Mouse (Mus musculus): ENCODE results near the gene L3hypdh. TPM values are rescaled to one million over a fixed set of nuclear protein-coding genes. Genes with fewer than 3 reads are reported as not detected.
A peak's percentile ranks its signal among the peaks of the same experiment; 100 is the strongest.

Gene L3hypdh
- 1 to 10 TPM; 2.6 to 3.1 TPM for total RNA-seq (2021)
- long read RNA-seq, experiment 1, partial matches to known transcripts: 0 of 6 reads
- long read RNA-seq, experiment 1, other reads (novel, unspliced or antisense): 3 of 6 reads
- long read RNA-seq, experiment 2, partial matches to known transcripts: 0 of 4 reads
- long read RNA-seq, experiment 2, other reads (novel, unspliced or antisense): 0 of 4 reads

- DNase-seq (ENCODE audit: low spot score in 2 of 2): peak; percentile 98
Measured at GRCm38 (mm10) chr12:72085329-72086165, at the start of gene L3hypdh, which contains the start of gene Jkamp. Gene L3hypdh, minus strand, starts transcription at chr12:72085439. Gene Jkamp, plus strand, starts transcription at chr12:72085589.

- DNase-seq (ENCODE audit: low spot score in 2 of 2): peak in 1 of 2 experiments; percentile 24
Measured at GRCm38 (mm10) chr12:72129203-72129602, 44.0 kb upstream of the L3hypdh start.

GRCm38 (mm10) chr12:72115686-72116345, 30.6 kb upstream of the L3hypdh start:
- no peak for DNase-seq (ENCODE audit: low spot score in 2 of 2)

GRCm38 (mm10) chr12:72115126-72115525, 29.9 kb upstream of the L3hypdh start:
- no peak for DNase-seq (ENCODE audit: low spot score in 2 of 2)

DNA sequence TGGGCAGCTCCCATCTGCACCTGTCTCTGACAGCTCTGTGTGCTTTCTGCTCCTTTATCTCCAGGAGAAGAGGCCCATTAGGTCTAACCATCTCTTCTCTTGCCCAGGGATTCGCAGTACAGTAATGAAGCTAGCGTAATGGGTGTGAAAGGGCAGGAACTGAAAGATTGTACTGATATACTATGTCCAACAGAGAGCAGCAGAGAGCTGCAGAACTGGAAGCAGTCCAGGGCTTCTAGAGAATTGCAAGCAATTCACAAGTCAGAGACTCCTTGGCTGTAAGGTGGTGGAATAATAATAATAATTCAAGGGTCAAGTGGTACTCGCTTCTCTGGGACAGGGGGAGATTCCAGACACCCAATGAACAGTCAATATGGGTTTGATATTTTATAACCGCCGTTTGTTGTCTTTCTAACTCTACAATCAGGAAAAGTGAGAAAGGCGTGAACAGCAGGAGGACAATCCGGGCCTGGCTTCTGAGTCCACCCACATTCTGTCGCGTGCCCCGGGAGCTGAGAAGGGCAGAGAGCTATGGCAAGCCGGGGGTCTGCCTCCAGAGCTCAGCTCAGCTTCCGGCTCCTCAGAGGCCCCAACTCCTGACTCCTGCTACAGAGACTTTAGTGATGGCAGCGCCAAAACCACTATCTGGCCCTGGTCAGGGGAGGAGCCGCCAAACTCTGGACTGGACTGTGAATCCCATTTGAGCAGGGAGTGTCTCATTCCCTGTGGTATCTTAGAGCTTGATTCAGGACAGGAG, 19.5 kb upstream of the L3hypdh start:
- peak; percentile 54 to 59 for DNase-seq (ENCODE audit: low spot score in 2 of 2)

GRCm38 (mm10) chr12:72104027-72104426, 18.8 kb upstream of the L3hypdh start:
- DNase-seq (ENCODE audit: low spot score in 2 of 2): no peak

- DNase-seq (ENCODE audit: low spot score in 2 of 2): no peak
Measured at GRCm38 (mm10) chr12:72102776-72103175, 17.5 kb upstream of the L3hypdh start.

DNA sequence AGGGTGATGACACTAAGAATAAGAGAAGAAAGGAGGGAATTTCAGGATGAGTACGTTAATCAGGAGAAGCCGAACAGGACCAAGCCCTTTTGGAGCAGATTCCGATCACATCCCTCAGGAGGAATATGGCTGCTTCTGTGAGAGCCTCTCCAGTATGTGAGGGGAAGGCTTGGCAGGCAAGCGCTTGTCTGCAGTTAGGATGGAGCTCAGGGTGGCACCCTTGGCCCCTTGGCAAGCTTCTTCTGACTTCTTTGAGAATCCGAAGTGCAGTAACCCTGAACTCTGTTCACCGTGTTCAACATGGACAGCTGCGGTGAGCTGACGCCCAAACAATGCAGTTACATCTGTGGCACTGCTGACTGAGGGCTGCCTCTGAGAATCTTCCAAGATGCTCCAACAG, 11.7 kb upstream of the L3hypdh start:
- no peak for DNase-seq (ENCODE audit: low spot score in 2 of 2)

DNA sequence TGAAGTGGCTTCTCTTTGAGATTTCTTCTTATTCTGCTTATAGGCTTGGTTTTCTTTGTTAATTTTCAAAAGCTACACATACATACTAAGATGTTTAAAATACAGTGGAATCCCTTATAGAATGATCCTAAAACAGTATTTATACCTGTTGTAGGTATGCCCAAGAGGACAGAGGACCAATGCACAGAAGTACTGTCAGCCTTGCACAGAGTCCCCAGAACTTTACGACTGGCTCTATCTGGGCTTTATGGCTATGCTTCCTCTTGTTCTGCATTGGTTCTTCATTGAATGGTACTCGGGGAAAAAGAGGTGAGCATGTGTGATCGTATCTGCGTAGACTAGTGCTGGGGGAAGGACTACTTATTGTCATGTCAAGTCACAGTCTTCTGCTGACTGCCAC, 4.6 kb upstream of the L3hypdh start:
- DNase-seq (ENCODE audit: low spot score in 2 of 2): no peak

DNA sequence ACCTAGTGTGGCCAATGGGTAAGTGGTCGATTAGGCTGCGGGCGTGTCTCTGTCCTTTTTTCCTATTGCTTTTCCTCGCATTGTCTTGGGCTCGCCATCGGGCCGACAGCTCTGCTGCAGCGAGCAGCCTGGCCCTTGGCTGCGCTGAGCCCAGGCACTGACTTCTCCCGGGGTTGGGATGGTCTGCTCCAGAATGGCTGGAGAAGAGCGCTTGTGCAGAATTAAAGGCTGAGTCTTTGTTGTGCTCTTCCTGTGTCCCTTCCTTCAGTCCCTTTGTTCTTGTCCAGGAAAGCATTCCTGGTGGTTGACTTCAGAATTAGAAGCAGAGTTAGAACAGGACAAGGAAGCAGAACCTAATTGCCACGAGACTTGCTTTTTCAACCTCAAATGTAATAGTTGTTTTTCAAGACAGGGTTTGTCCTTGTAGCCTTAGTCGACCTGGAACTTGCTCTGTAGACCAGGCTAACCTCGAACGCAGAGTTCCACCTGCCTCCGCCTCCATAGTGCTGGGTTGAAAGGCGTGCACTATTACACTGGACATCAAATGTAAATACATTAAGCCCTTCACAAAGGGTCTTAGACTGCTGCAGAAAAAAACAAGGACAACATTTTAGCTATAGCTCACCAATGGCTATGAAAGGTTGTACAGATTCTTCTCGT, 1.1 kb upstream of the L3hypdh start:
- DNase-seq (ENCODE audit: low spot score in 2 of 2): no peak

DNA sequence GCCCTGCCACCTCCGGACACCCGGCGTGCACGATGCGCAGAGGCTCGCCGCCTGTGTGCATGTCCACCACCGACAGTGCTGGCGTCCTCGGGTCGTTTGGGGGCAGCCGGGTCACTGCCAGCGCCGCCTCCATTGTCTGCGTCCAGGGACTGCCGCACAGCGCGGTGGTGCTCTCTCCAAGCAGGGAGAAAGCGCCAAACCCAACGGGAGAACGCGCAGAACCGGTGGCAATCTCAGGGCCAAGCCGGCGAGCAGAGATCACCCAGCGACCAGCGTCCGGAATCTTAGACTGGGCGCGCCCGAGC, 263 bp downstream of the L3hypdh start:
- no peak for DNase-seq (ENCODE audit: low spot score in 2 of 2)

DNA sequence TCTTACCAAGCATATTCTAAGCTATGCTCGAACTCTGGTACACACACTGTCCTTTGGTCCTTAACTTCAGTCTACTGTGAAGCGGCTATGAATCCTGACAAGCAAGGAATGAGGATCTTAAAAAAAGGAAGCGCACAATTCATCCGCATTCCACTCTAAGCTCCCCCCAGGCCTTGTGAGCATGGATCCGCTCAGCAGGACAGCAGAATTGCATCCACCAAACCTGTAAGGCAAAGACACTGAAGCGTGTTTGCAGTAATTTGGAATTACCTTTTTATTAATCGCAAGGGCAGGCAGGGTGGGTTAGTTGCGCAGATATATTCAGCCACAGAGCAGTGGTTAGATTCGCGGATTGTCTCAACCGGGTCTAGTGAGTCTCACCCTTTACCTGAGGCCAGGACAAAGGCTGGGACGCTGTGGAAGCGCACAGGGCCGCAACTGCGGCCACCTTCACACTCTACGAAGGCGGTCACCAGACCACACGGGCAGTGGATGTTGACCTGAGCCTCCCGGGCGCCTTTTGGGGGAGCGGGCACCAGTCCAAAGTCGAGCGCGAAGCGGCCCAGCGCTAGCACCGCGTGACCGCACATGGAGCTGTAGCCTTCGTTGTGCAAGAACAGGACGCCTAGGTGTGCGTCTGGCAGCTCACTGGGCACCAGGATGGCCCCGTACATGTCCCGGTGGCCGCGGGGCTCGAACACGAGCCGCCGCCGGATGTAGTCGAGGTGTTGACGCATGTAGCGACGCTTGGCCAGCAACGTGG, 797 bp downstream of the L3hypdh start:
- no peak for DNase-seq (ENCODE audit: low spot score in 2 of 2)

- DNase-seq (ENCODE audit: low spot score in 2 of 2): no peak
Measured at GRCm38 (mm10) chr12:72083265-72083664, 2.0 kb downstream of the L3hypdh start.

DNA sequence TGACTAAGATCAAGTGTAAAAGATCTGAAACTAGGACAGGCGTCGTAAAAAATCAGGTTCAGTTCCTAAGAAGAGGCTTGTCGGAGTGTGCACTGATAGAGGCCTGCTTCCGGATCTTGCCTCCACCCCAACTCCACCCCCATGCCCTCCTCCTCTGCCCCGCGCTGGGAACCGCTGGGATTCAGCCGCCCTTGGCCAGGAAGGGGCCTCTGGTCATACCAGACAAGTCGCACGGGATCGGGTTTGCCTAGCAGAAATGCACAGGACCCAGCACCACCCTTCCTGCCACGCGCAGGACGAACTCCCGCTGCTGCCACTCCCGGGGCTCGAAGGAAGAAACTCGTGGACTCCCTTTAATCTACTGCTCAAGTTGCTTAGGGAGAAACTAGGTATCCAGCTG, 2.9 kb downstream of the L3hypdh start:
- no peak for DNase-seq (ENCODE audit: low spot score in 2 of 2)

DNA sequence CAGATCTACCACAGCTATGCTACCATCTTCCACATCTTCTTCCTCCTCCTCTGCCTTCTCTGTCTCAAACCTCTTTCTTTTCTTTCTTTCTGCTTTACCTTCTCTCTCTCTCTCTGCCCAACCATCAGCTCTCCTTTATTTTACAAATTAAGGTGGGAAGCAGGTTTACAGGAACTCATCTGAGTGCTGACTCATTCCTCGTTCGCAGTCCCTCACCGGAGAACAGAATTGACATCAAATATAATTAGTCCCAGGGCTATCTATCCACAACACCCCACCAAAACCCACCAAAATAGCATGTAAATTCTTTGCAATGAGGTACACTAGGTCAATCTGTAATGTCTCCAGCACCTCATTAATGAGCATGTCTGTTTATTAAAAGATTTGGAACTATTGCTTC, 3.3 kb downstream of the L3hypdh start:
- DNase-seq (ENCODE audit: low spot score in 2 of 2): no peak

- DNase-seq (ENCODE audit: low spot score in 2 of 2): no peak
Measured at GRCm38 (mm10) chr12:72078248-72078647, 7.0 kb downstream of the L3hypdh start.

- DNase-seq (ENCODE audit: low spot score in 2 of 2): peak; percentile 86 to 91
Measured at GRCm38 (mm10) chr12:72070327-72071269, 14.6 kb downstream of the L3hypdh start, which contains the start of gene Gpr135. Gene Gpr135, minus strand, starts transcription at chr12:72071125.

GRCm38 (mm10) chr12:72069626-72070326, 15.5 kb downstream of the L3hypdh start:
- DNase-seq (ENCODE audit: low spot score in 2 of 2): peak in 1 of 2 experiments; percentile 9

All from left cerebral cortex, adult 18-20 months (tissue).